Mouse (Mus musculus): ENCODE data around the gene Musk. TPM values are rescaled to one million over a fixed set of nuclear protein-coding genes. Genes with fewer than 3 reads are reported as not detected.
"Not testable (repeated sequence)": the region's sequence is repeated elsewhere in the genome, so short reads cannot be mapped to it uniquely, and the experiment has no call there.

The Musk gene
- total RNA-seq (2014; rRNA removed) (0.19 and 1.5 TPM in 2 replicates), polyA plus RNA-seq (2015; fragmentation: Nextera tagmentation; extraction: Ambion mirVana) (0.29 and 0.73 TPM in 2 replicates)

DNA sequence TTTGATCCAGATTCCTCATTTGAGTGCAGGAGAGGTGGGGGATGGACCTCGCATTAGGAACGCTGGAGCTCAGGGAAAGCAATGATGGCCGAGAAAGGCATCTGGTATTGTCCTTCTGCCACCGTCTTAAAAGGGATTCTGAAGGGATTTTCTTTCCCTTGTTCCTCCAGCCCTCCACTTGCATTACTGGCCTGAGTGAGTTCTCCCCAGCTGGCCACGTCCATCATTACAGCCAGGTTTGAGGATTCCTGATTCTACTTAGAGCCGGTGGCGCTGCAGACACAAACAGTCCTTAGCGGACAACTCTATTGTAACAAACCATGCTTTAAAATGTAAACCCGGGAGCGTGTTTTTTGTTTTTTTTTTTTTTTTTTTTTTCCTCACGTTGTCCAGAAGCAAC, at the start of gene Musk:
Gene Musk (plus strand): TSS at position 274 of the 400 bp plus-strand sequence.
- H3K4me2 ChIP-seq (ENCODE audit: low read depth) = no peak within 1 kb of the TSS
- ATAC-seq = no peak
- WGBS = 55% methylated on average over 11 of the region's 11 CpGs

DNA sequence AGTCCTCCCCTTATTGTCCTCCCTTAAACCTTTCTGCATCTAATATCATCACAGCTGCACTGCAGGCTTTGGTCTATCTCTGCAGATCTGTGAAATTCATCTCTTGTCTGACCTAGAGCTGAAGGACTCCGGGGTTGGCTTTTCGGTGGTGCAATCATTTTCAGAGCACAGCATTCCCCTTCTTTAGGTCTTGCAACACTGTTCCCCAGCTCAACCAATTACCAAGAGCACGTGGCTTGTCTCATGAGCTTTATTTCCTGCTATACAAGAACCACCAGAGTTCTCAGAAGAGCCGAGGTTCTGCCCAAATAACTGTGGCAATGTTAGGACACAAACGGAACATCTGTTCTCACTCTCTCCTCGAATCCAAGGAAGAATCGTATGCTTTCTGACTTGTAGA, 45.3 kb upstream of the Musk start:
- H3K4me1 ChIP-seq (ENCODE audit: insufficient read depth) = no peaks in the 10 kb centered on the region
- WGBS = 84% methylated on average over 7 of the region's 7 CpGs

More for the DNA sequence above, at the start of gene Musk:
- Histone ChIP-seq H3K27ac (ENCODE audit: low read depth, low read length) (no peak within 1 kb of the TSS), H3K9me3 (ENCODE audit: low read length) (no peaks in the 10 kb centered on the region), H3K27me3 (ENCODE audit: insufficient read depth, low read length) (no peaks in the 10 kb centered on the region), H3K4me3 (ENCODE audit: low read depth, low read length) (no peak within 1 kb of the TSS), H3K36me3 (ENCODE audit: insufficient read depth) (no peaks in the 10 kb centered on the region), H3K9ac (no peak within 1 kb of the TSS), H3K4me1 (ENCODE audit: insufficient read depth) (no peaks in the 10 kb centered on the region)
- no peak for TF ChIP-seq CTCF (IDR thresholded peaks at IDR 0.05; ENCODE audit: low read depth)
- no peak for DNase-seq

DNA sequence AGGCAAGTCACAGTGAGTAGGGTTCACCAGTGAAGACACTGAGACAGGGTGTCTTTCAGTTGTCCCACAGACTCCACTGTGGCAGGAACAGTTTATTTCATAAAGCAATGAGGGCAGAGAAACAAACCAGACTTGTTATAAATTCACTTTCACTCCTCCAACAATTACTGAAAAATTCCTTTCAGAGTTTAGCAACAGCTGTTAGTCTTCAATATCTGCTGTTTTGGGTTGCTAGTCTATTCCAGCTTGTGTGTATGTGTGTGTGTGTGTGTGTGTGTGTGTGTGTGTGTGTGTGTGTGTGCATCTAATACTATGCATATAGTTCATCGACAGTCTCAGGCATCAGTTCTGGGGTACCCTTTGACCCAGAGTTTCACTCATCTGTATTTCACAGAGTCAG, 40.2 kb upstream of the Musk start:
- Histone ChIP-seq H3K36me3 (ENCODE audit: insufficient read depth) (no peaks in the 10 kb centered on the region), H3K9ac (no peak overlapping the region), H3K4me2 (ENCODE audit: low read depth) (no peak overlapping the region), H3K27me3 (ENCODE audit: insufficient read depth, low read length) (no peaks in the 10 kb centered on the region), H3K4me3 (ENCODE audit: low read depth, low read length) (no peak overlapping the region), H3K27ac (ENCODE audit: low read depth, low read length) (no peak overlapping the region), H3K9me3 (ENCODE audit: low read length) (no peaks in the 10 kb centered on the region), H3K4me1 (ENCODE audit: insufficient read depth) (no peaks in the 10 kb centered on the region)
- 97% methylated on average over 1 of the region's 1 CpGs for WGBS
- ATAC-seq (no peak), DNase-seq (no peak)
- TF ChIP-seq CTCF (IDR thresholded peaks at IDR 0.05; ENCODE audit: low read depth) = no peak

More for the DNA sequence above, 45.3 kb upstream of the Musk start:
- no peaks in the 10 kb centered on the region for H3K36me3 ChIP-seq (ENCODE audit: insufficient read depth)
- no peak overlapping the region for H3K9ac ChIP-seq
- H3K27ac ChIP-seq (ENCODE audit: low read depth, low read length) = no peak overlapping the region
- DNase-seq (no peak), ATAC-seq (no peak)
- TF ChIP-seq CTCF (IDR thresholded peaks at IDR 0.05; ENCODE audit: low read depth) = no peak
- H3K4me3 ChIP-seq (ENCODE audit: low read depth, low read length) = no peak overlapping the region
- H3K9me3 ChIP-seq (ENCODE audit: low read length) = no peaks in the 10 kb centered on the region
- no peak overlapping the region for H3K4me2 ChIP-seq (ENCODE audit: low read depth)
- no peaks in the 10 kb centered on the region for H3K27me3 ChIP-seq (ENCODE audit: insufficient read depth, low read length)

DNA sequence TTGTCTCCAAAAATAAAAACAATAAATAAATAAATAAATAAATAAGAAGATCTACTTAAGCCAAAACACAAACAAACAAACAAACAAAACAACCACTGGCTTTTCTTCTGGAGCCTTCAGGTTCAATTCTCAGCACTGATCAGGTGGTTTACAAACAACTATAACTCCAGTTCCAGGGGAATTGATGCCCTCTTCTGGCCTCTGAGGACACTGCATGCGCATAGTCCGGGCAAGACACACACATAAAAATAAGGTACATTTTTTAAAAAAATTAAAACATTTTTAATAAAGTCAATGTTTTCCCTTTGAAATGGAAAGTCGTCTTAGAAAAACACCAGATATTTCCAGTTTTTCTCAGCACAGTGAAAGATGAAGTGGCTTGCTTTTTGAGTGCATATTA, 33.4 kb upstream of the Musk start:
- Histone ChIP-seq H3K4me2 (ENCODE audit: low read depth) (no peak overlapping the region), H3K27me3 (ENCODE audit: insufficient read depth, low read length) (no peaks in the 10 kb centered on the region), H3K36me3 (ENCODE audit: insufficient read depth) (no peaks in the 10 kb centered on the region), H3K4me1 (ENCODE audit: insufficient read depth) (no peaks in the 10 kb centered on the region), H3K4me3 (ENCODE audit: low read depth, low read length) (no peak overlapping the region), H3K9me3 (ENCODE audit: low read length) (no peaks in the 10 kb centered on the region), H3K9ac (no peak overlapping the region), H3K27ac (ENCODE audit: low read depth, low read length) (no peak overlapping the region)
- no peak; the same call in 1 of the 2 replicates for TF ChIP-seq CTCF (IDR thresholded peaks at IDR 0.05; ENCODE audit: low read depth)
- WGBS = 91% methylated on average over 3 of the region's 3 CpGs
- ATAC-seq = no peak
- DNase-seq = no peak

DNA sequence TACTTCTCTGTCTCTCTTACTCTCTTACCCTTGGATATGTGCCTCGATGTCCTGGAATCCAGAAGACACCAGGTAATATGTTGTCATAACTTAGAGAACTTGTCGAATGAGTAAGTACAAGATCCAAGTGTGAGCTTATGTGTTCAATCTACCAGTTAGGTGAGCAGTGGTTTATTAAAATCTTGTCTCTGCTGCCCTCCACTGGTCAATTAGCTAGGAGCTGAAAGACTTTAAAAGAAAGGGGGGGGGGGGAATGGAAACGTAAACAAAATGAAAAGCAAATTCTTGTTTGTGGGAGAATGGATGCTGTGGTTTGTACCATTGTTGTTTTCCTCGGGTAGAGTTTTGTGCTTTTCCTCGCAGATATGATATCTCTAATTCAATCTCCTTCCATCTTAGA, 32.4 kb upstream of the Musk start:
- no peaks in the 10 kb centered on the region for H3K36me3 ChIP-seq (ENCODE audit: insufficient read depth)
- peak; percentile 40; the same call in 1 of the 2 replicates for ATAC-seq
- no peak overlapping the region for H3K4me2 ChIP-seq (ENCODE audit: low read depth)
- H3K27ac ChIP-seq (ENCODE audit: low read depth, low read length) = no peak overlapping the region
- no peaks in the 10 kb centered on the region for H3K4me1 ChIP-seq (ENCODE audit: insufficient read depth)
- no peak overlapping the region for H3K9ac ChIP-seq
- H3K9me3 ChIP-seq (ENCODE audit: low read length) = no peaks in the 10 kb centered on the region
- H3K27me3 ChIP-seq (ENCODE audit: insufficient read depth, low read length) = no peaks in the 10 kb centered on the region
- DNase-seq = peak; percentile 83
- peak; percentile 73 for TF ChIP-seq CTCF (IDR thresholded peaks at IDR 0.05; ENCODE audit: low read depth)
- 36% methylated on average over 5 of the region's 5 CpGs for WGBS
- no peak overlapping the region for H3K4me3 ChIP-seq (ENCODE audit: low read depth, low read length)

DNA sequence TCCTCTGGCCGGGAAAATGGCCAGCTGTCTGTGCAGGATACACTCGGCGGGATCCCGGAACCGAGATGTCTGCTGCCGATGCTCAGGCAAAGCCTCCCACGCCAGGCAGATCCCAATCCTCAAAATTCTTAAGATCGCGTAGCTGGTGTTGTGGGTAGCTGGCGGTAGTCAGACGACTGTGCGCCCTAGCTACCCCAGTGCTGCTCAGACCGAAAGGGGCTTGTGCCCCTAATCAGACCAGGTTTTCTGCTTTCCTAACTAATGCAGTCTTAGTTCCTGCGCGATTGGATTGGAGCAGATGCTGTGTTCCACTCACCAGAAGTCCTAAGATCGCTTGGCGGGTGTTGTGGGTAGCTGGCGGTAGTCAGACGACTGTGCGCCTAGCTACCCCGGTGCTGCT, 25.0 kb upstream of the Musk start:
- WGBS = 97% methylated on average over 21 of the region's 21 CpGs
- H3K27me3 ChIP-seq (ENCODE audit: insufficient read depth, low read length); H3K9ac ChIP-seq; ATAC-seq; H3K4me3 ChIP-seq (ENCODE audit: low read depth, low read length); H3K27ac ChIP-seq (ENCODE audit: low read depth, low read length); H3K4me2 ChIP-seq (ENCODE audit: low read depth); H3K9me3 ChIP-seq (ENCODE audit: low read length); DNase-seq; H3K4me1 ChIP-seq (ENCODE audit: insufficient read depth); H3K36me3 ChIP-seq (ENCODE audit: insufficient read depth): not testable (repeated sequence)

DNA sequence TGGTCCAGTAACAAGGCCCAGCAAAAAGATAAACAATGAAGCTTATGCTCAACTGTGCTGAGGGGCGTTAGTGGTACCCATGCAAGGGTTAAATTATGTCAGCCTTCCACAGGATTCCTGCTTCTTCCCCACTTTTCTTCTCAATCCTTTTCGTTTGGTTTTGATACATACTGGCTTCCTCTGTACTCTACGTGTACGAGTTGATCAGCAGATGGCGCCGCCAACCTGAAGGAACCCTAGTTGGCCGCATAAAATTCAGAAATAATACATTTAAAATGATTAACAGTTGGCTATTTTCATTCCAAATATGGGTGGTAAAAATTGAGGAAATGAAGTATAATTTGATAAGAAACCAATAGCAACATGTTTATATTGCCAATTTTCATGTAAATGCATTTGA, 19.5 kb upstream of the Musk start:
- Histone ChIP-seq H3K9ac (no peak overlapping the region), H3K4me1 (ENCODE audit: insufficient read depth) (no peaks in the 10 kb centered on the region), H3K4me3 (ENCODE audit: low read depth, low read length) (no peak overlapping the region), H3K36me3 (ENCODE audit: insufficient read depth) (no peaks in the 10 kb centered on the region), H3K27me3 (ENCODE audit: insufficient read depth, low read length) (no peaks in the 10 kb centered on the region), H3K27ac (ENCODE audit: low read depth, low read length) (no peak overlapping the region), H3K9me3 (ENCODE audit: low read length) (no peaks in the 10 kb centered on the region), H3K4me2 (ENCODE audit: low read depth) (no peak overlapping the region)
- ATAC-seq (peak; percentile 65), DNase-seq (peak; percentile 78)
- WGBS = 49% methylated on average over 7 of the region's 7 CpGs
- TF ChIP-seq CTCF (IDR thresholded peaks at IDR 0.05; ENCODE audit: low read depth) = peak; percentile 82

Measured in forebrain, postnatal 0 days (tissue).